Mouse (Mus musculus) urinary bladder, adult 18-20 months (tissue): Measurements from ENCODE around the gene Tcf12.

Experiments
- DNase-seq, 2 experiments: peaks; one replicate each; pipeline ENCODE4 v3.0.0; 2022; ENCODE audit warnings: low spot score in 2 of 2, mixed read lengths in 2 of 2

Gene Tcf12

GRCm38 (mm10) chr9:71915871-71916661 is 195.6 kb downstream of the Tcf12 start:
- no peak for DNase-seq

- no peak for DNase-seq
Measured at GRCm38 (mm10) chr9:71906522-71906921, 205.1 kb downstream of the Tcf12 start.

GRCm38 (mm10) chr9:71898852-71899251 is 212.8 kb downstream of the Tcf12 start:
- no peak for DNase-seq

- DNase-seq, result no peak
Measured at GRCm38 (mm10) chr9:71897399-71897798, 214.3 kb downstream of the Tcf12 start.

GRCm38 (mm10) chr9:71895931-71896724 is 215.5 kb downstream of the Tcf12 start:
- DNase-seq, result no peak

- DNase-seq, result no peak
Measured at GRCm38 (mm10) chr9:71895291-71895690, 216.4 kb downstream of the Tcf12 start.

- no peak for DNase-seq
Measured at GRCm38 (mm10) chr9:71894943-71895286, 216.8 kb downstream of the Tcf12 start.

- DNase-seq, result no peak
Measured at GRCm38 (mm10) chr9:71894246-71894942, 217.3 kb downstream of the Tcf12 start.

GRCm38 (mm10) chr9:71888450-71888849 is 223.2 kb downstream of the Tcf12 start:
- no peak for DNase-seq

GRCm38 (mm10) chr9:71880629-71881028 is 231.0 kb downstream of the Tcf12 start:
- DNase-seq, result no peak

GRCm38 (mm10) chr9:71879972-71880371 is 231.7 kb downstream of the Tcf12 start:
- no peak for DNase-seq

- no peak for DNase-seq
Measured at GRCm38 (mm10) chr9:71879415-71879814, 232.3 kb downstream of the Tcf12 start.

- DNase-seq, result no peak
Measured at GRCm38 (mm10) chr9:71877867-71878266, 233.8 kb downstream of the Tcf12 start.

- no peak for DNase-seq
Measured at GRCm38 (mm10) chr9:71874761-71875160, 236.9 kb downstream of the Tcf12 start.

- no peak for DNase-seq
Measured at GRCm38 (mm10) chr9:71874035-71874572, 237.6 kb downstream of the Tcf12 start.

GRCm38 (mm10) chr9:71863338-71863737 is 248.3 kb downstream of the Tcf12 start:
- DNase-seq, result no peak

GRCm38 (mm10) chr9:71861629-71862028 is 250.0 kb downstream of the Tcf12 start:
- no peak for DNase-seq

- no peak for DNase-seq
Measured at GRCm38 (mm10) chr9:71857926-71858325, 253.7 kb downstream of the Tcf12 start.

- DNase-seq, result no peak
Measured at GRCm38 (mm10) chr9:71853904-71854303, 257.8 kb downstream of the Tcf12 start.

GRCm38 (mm10) chr9:71850283-71850682 is 261.4 kb downstream of the Tcf12 start:
- no peak for DNase-seq

GRCm38 (mm10) chr9:71848392-71848791 is 263.3 kb downstream of the Tcf12 start:
- DNase-seq, result no peak

GRCm38 (mm10) chr9:71847921-71848320 is 263.8 kb downstream of the Tcf12 start:
- DNase-seq, result no peak
